Comparison of ENCODE assay signal across 22 mouse cellular contexts in genomic region chr4:121028146-121028545, GRCm38 (mm10). TPM values are rescaled to one million over a fixed set of nuclear protein-coding genes. Genes with fewer than 3 reads are reported as not detected.
DNase-seq lines count a peak whose midpoint lies in the region; ATAC-seq and TF ChIP-seq lines count a peak whose summit lies in the region.
"Had no signal": no experiment of that assay in that cellular context is flagged by ENCODE, and none has a peak within 500 bp of the region (broad histone marks: within the 10 kb centered on the region; RNA-seq: fewer than 3 reads in every experiment).

No protein-coding gene starts in this region.

- no peaks in the 10 kb centered on the region for H3K27me3 ChIP-seq in MEL (ENCODE audit: control insufficient read depth in 1 of 2, insufficient read depth in 2 of 2, low read length in 2 of 2)
- H3K27me3 ChIP-seq: embryonic facial prominence, embryonic 13.5 days; forebrain, embryonic 13.5 days; heart, embryonic 13.5 days had no signal

- H3K27ac ChIP-seq in MEL (ENCODE audit: control insufficient read depth, low read depth, low read length), result no peak overlapping the region
- H3K27ac ChIP-seq: embryonic facial prominence, embryonic 10.5 days; embryonic facial prominence, embryonic 13.5 days; forebrain, embryonic 10.5 days; forebrain, embryonic 13.5 days; heart, adult 2 months; heart, embryonic 10.5 days; heart, embryonic 13.5 days; hindbrain, embryonic 14.5 days; hindbrain, postnatal 0 days had no signal

- H3K9me3 ChIP-seq in MEL (replicated peaks; ENCODE audit: insufficient read depth, low read length), result no peaks in the 10 kb centered on the region
- H3K9me3 ChIP-seq: embryonic facial prominence, embryonic 10.5 days; embryonic facial prominence, embryonic 13.5 days; forebrain, embryonic 10.5 days; forebrain, embryonic 13.5 days; heart, embryonic 10.5 days; heart, embryonic 13.5 days had no signal

- no peak for TF ChIP-seq EP300 in MEL (IDR thresholded peaks at IDR 0.05; ENCODE audit: low read depth in 1 of 2, low read length in 2 of 2)

- no peak for TF ChIP-seq CTCF in MEL (IDR thresholded peaks at IDR 0.05 in 2 of 3, conservative IDR thresholded peaks at IDR 0.05 in 1 of 3; ENCODE audit: control insufficient read depth in 1 of 3, insufficient read depth in 1 of 3, low read depth in 2 of 3, low read length in 3 of 3, poor library complexity in 1 of 3, severe bottlenecking in 1 of 3)

- H3K4me3 ChIP-seq in MEL (ENCODE audit: control insufficient read depth in 1 of 2, insufficient read depth in 1 of 2, low read depth in 2 of 2, low read length in 2 of 2), result peak overlapping the region in 1 of 2 experiments; percentile 32; a peak in 1 of 4 replicates
- H3K4me3 ChIP-seq: embryonic facial prominence, embryonic 10.5 days; embryonic facial prominence, embryonic 13.5 days; forebrain, embryonic 10.5 days; forebrain, embryonic 13.5 days; heart, adult 2 months; heart, embryonic 10.5 days; heart, embryonic 13.5 days had no signal

- no peak for TF ChIP-seq POLR2A in MEL (IDR thresholded peaks at IDR 0.05; ENCODE audit: control insufficient read depth in 1 of 2, insufficient read depth in 1 of 2, low read depth in 1 of 2, low read length in 2 of 2, poor library complexity in 1 of 2)

- no peak for ATAC-seq in erythroblast, adult 5-6 weeks (replicated peaks; ENCODE audit: low FRiP score, poor library complexity, severe bottlenecking)
- ATAC-seq: forebrain, embryonic 13.5 days; forebrain, embryonic 16.5 days; intestine, embryonic 16.5 days had no signal

- no peak for TF ChIP-seq RAD21 in MEL (IDR thresholded peaks at IDR 0.05; ENCODE audit: low read depth, low read length)

- H3K79me2 ChIP-seq in MEL (ENCODE audit: control insufficient read depth, insufficient read depth, low read length, poor library complexity), result no peaks in the 10 kb centered on the region

- 0 out of 4 replicates have a peak, but pooled peaks cover 0 to 2% of the 10 kb centered on the region in 2 experiments for H3K4me1 ChIP-seq in MEL (ENCODE audit: control insufficient read depth in 1 of 2, insufficient read depth in 2 of 2, low read length in 2 of 2)
- H3K4me1 ChIP-seq: embryonic facial prominence, embryonic 10.5 days; embryonic facial prominence, embryonic 13.5 days; forebrain, embryonic 10.5 days; forebrain, embryonic 13.5 days; heart, embryonic 10.5 days had no signal

- peak; percentile 32 for DNase-seq in adrenal gland, adult 8-10 months
- DNase-seq in adrenal gland, postnatal 10 days, result no peak
- peak; percentile 19 for DNase-seq in MEL (ENCODE audit: low read depth, low spot score)
- peak; percentile 40 for DNase-seq in adipocyte (ENCODE audit: low spot score)
- no peak for DNase-seq in retina, postnatal 1 day
- DNase-seq: cerebellum, adult 11-12 months had no signal

- H3K9ac ChIP-seq in MEL (ENCODE audit: control insufficient read depth, low read depth, low read length, poor library complexity, severe bottlenecking), result no peak overlapping the region
- H3K9ac ChIP-seq: embryonic facial prominence, embryonic 13.5 days; forebrain, embryonic 13.5 days; heart, embryonic 13.5 days; hindbrain, embryonic 14.5 days had no signal

- H3K36me3 ChIP-seq in MEL (ENCODE audit: control insufficient read depth in 1 of 2, insufficient read depth in 2 of 2, low read length in 2 of 2), result peaks cover 0 to 3% of the 10 kb centered on the region in 2 experiments; a peak in 1 of 4 replicates
- H3K36me3 ChIP-seq: embryonic facial prominence, embryonic 10.5 days; embryonic facial prominence, embryonic 13.5 days; forebrain, embryonic 10.5 days; heart, embryonic 10.5 days; heart, embryonic 13.5 days had no signal

TF ChIP-seq in MEL, 35 proteins besides CTCF, POLR2A, EP300 and RAD21:
- TF ChIP-seq GABPA (IDR thresholded peaks at IDR 0.05; ENCODE audit: low read depth, low read length) (no peak), JUND (IDR thresholded peaks at IDR 0.05; ENCODE audit: low read depth, low read length) (no peak), POLR2AphosphoS5 (IDR thresholded peaks at IDR 0.05; ENCODE audit: borderline replicate concordance, low read depth, low read length) (no peak), RCOR1 (IDR thresholded peaks at IDR 0.05; ENCODE audit: low read depth, low read length) (no peak), USF1 (IDR thresholded peaks at IDR 0.05; ENCODE audit: low read depth, low read length) (no peak), NELFE (IDR thresholded peaks at IDR 0.05; ENCODE audit: low read depth, low read length) (no peak), SIN3A (IDR thresholded peaks at IDR 0.05; ENCODE audit: low read length) (no peak), MEF2A (IDR thresholded peaks at IDR 0.05; ENCODE audit: extremely low read depth, insufficient replicate concordance, low read depth, low read length, poor library complexity, severe bottlenecking) (no peak), ZKSCAN1 (IDR thresholded peaks at IDR 0.05; ENCODE audit: low read depth, low read length) (no peak), MAFK (IDR thresholded peaks at IDR 0.05; ENCODE audit: borderline replicate concordance, low read depth, low read length) (no peak), GATA1 (IDR thresholded peaks at IDR 0.05; ENCODE audit: low read depth, low read length) (no peak), ZNF384 (IDR thresholded peaks at IDR 0.05; ENCODE audit: low read depth, low read length) (no peak), CHD1 (IDR thresholded peaks at IDR 0.05; ENCODE audit: low read depth, low read length) (no peak), TCF12 (IDR thresholded peaks at IDR 0.05; ENCODE audit: low read depth, low read length) (no peak)

RNA-seq across cellular contexts. Expression of gene Col9a2, which starts 11.0 kb away (rescaled TPM):
- total RNA-seq in adrenal gland, adult 8-10 months (2022), result under 1 TPM; 0.40 to 0.78 (median 0.57) TPM
- total RNA-seq in adrenal gland, postnatal 10 days (2021), result 1 to 10 TPM; 1.3 to 2.3 TPM
- total RNA-seq in MEL (2012; rRNA removed), result 0.12 TPM in 1 of 2 replicates, not detected in the other
- not detected for polyA plus RNA-seq in MEL (2012; ENCODE audit: insufficient read depth in 1 of 2, insufficient read length in 2 of 2, low read depth in 1 of 2, low replicate concordance in 2 of 2, missing spikeins in 1 of 2)
- total RNA-seq in erythroblast, adult 5-6 weeks (2015; ENCODE audit: low replicate concordance), result not detected in 2 replicates
- not detected in 2 replicates for total RNA-seq in erythroblast, adult 5-6 weeks (2017; ENCODE audit: low replicate concordance)
- total RNA-seq: granulocyte monocyte progenitor cell, adult 5-6 weeks; heart, adult 2 months had no signal
- polyA plus RNA-seq: C2C12; CD4-positive, CD25-positive, alpha-beta regulatory T cell, adult 4 months; inflammation-experienced regulatory T-cells, adult 6 months had no signal

RNA-seq across cellular contexts. Expression of gene Smap2, which starts 11.1 kb away (rescaled TPM):
- 10 to 100 TPM; 36.5 to 42.7 (median 40.3) TPM for total RNA-seq in adrenal gland, adult 8-10 months (2022)
- 10 to 100 TPM; 34.1 to 34.4 TPM for total RNA-seq in adrenal gland, postnatal 10 days (2021)
- 33.8 and 36.5 TPM in 2 replicates for total RNA-seq in MEL (2012; rRNA removed)
- 100 to 1,000 TPM in 1 of 2 experiments, 10 to 100 TPM in 1; 83.5 to 118 TPM for polyA plus RNA-seq in MEL (2012; ENCODE audit: insufficient read depth in 1 of 2, insufficient read length in 2 of 2, low read depth in 1 of 2, low replicate concordance in 2 of 2, missing spikeins in 1 of 2)
- total RNA-seq in erythroblast, adult 5-6 weeks (2015; ENCODE audit: low replicate concordance), result 29.4 and 36.4 TPM in 2 replicates
- 25.5 and 27.3 TPM in 2 replicates for total RNA-seq in erythroblast, adult 5-6 weeks (2017; ENCODE audit: low replicate concordance)

Comparison
In these comparisons a context has a peak if more than half of its experiments do, and no peak if none do; other contexts are left out.
1. DNase-seq: peak in adrenal gland, adult 8-10 months (single experiment), MEL (single experiment) and adipocyte (single experiment); none in adrenal gland, postnatal 10 days (single experiment) and retina, postnatal 1 day (single experiment).